Mouse (Mus musculus) left cerebral cortex, postnatal 36 days (tissue): ENCODE data around the gene Gm43951. TPM values are rescaled to one million over a fixed set of nuclear protein-coding genes. Genes with fewer than 3 reads are reported as not detected.

Experiments
- DNase-seq, 2 experiments: peaks; one replicate each; pipeline ENCODE4 v3.0.0; 2021 to 2022; ENCODE audit warnings: low spot score in 2 of 2, mixed read lengths in 1 of 2
- intact Hi-C: fragments of 180-260 bp; cut with DNase I; formaldehyde crosslinking; loops from one replicate; pipeline ENCODE4 v1.15.1; 2025
- total RNA-seq, 2 experiments: library from RNA; stranded (reverse); gene quantifications; 2 replicates each; pipeline ENCODE4 v1.2.3; 2021

Gene Gm43951
- total RNA-seq = 10 to 100 TPM in 1 of 2 experiments, 1 to 10 TPM in 1; 9.1 to 15.4 TPM

- intact Hi-C loops = loop anchor here (5.0 kb wide), 1 partner anchor 154 kb away; no protein-coding TSS in a partner anchor
- DNase-seq = peak; percentile 44 to 53
Measured at GRCm38 (mm10) chr11:72206341-72207203, at the start of gene Gm43951. Gene Gm43951, minus strand, starts transcription at chr11:72206840.

GRCm38 (mm10) chr11:72256441-72256840, 49.8 kb upstream of the Gm43951 start:
- intact Hi-C loops = no loop called here
- no peak for DNase-seq

GRCm38 (mm10) chr11:72255629-72256028, 49.0 kb upstream of the Gm43951 start:
- intact Hi-C loops = no loop called here
- DNase-seq = no peak

- peak; percentile 15 to 26 for DNase-seq
- intact Hi-C loops = no loop called here
Measured at GRCm38 (mm10) chr11:72245196-72245753, 38.6 kb upstream of the Gm43951 start.

- intact Hi-C loops = loop anchor here (5.0 kb wide), 1 partner anchor 197 kb away; the partner anchor contains the start of gene Ggt6
Measured at GRCm38 (mm10) chr11:72240062-72240860, 33.6 kb upstream of the Gm43951 start.

GRCm38 (mm10) chr11:72234013-72234412, 27.4 kb upstream of the Gm43951 start:
- intact Hi-C loops = no loop called here

More at GRCm38 (mm10) chr11:72240062-72240860, 33.6 kb upstream of the Gm43951 start:
- no peak for DNase-seq

GRCm38 (mm10) chr11:72232991-72233390, 26.4 kb upstream of the Gm43951 start:
- intact Hi-C loops = no loop called here
- DNase-seq = no peak

More at GRCm38 (mm10) chr11:72234013-72234412, 27.4 kb upstream of the Gm43951 start:
- DNase-seq = peak in 1 of 2 experiments; percentile 23

- DNase-seq = no peak
- intact Hi-C loops = no loop called here
Measured at GRCm38 (mm10) chr11:72232068-72232467, 25.4 kb upstream of the Gm43951 start.

GRCm38 (mm10) chr11:72228513-72228912, 21.9 kb upstream of the Gm43951 start:
- no peak for DNase-seq
- intact Hi-C loops = loop anchor here (5.0 kb wide), 3 partner anchors 39 to 114 kb away; partner anchors contain the start of gene Slc13a5

GRCm38 (mm10) chr11:72226901-72227300, 20.3 kb upstream of the Gm43951 start:
- intact Hi-C loops = loop anchor here (5.0 kb wide), 3 partner anchors 40 to 115 kb away; partner anchors contain the start of gene Slc13a5
- DNase-seq = no peak

- peak in 1 of 2 experiments; percentile 4 for DNase-seq
- intact Hi-C loops = loop anchor here (5.0 kb wide), 3 partner anchors 41 to 116 kb away; partner anchors contain the start of gene Slc13a5
Measured at GRCm38 (mm10) chr11:72226020-72226791, 19.6 kb upstream of the Gm43951 start.

GRCm38 (mm10) chr11:72224865-72225264, 18.2 kb upstream of the Gm43951 start:
- intact Hi-C loops = loop anchor here (2.0 to 5.0 kb wide), 5 partner anchors 42 to 337 kb away; partner anchors contain the start of gene Slc13a5
- peak; percentile 60 to 78 for DNase-seq

GRCm38 (mm10) chr11:72223414-72223813, 16.8 kb upstream of the Gm43951 start:
- intact Hi-C loops = loop anchor here (5.0 kb wide), 1 partner anchor 339 kb away; no protein-coding TSS in a partner anchor
- DNase-seq = no peak

GRCm38 (mm10) chr11:72221278-72221677, 14.6 kb upstream of the Gm43951 start:
- DNase-seq = peak in 1 of 2 experiments; percentile 64
- intact Hi-C loops = loop anchor here (5.0 kb wide), 1 partner anchor 341 kb away; no protein-coding TSS in a partner anchor

GRCm38 (mm10) chr11:72217116-72217515, 10.5 kb upstream of the Gm43951 start:
- intact Hi-C loops = no loop called here
- DNase-seq = no peak

- DNase-seq = peak; percentile 72 to 79
- intact Hi-C loops = no loop called here
Measured at GRCm38 (mm10) chr11:72215410-72215797, 8.8 kb upstream of the Gm43951 start, which contains the start of gene Med31. Gene Med31, minus strand, starts transcription at chr11:72215592.

GRCm38 (mm10) chr11:72214591-72215409, 8.2 kb upstream of the Gm43951 start:
- peak; percentile 94 to 95 for DNase-seq
- intact Hi-C loops = no loop called here
